Mouse (Mus musculus): ENCODE results near the gene Prkar1a.

DNA sequence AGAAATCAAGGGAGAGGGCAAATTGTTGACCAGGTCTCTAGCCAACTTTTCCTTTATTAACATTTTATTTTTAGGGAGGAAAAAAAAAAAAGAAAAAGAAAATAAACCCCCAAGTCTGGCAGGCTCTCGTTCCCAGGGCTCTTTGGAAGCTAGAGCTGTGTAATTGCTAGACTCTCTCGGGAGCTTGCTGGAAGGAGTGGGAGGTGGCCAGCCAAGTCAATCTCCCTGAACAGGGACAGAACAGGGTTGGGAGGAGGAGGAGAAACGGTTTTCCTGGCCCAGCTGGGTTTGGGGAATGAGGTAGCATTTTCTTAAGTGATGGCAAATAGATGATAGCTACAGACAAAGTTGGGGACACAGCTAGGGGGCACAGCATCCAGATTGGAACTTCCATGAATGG is 43.5 kb downstream of the Prkar1a start:
- TF ChIP-seq CTCF (IDR thresholded peaks at IDR 0.05; ENCODE audit: extremely low read depth, insufficient read length, insufficient replicate concordance, low read depth, low read length) (no peak), POLR2A (IDR thresholded peaks at IDR 0.05; ENCODE audit: low read depth, low read length) (no peak)
